Mouse (Mus musculus) cerebellum, adult 2 months (tissue): ENCODE results near the gene Piwil4. TPM values are rescaled to one million over a fixed set of nuclear protein-coding genes. Genes with fewer than 3 reads are reported as not detected.
A peak's percentile ranks its signal among the peaks of the same experiment; 100 is the strongest.

Source experiments
- DNase-seq, 2 experiments: peaks; one replicate each; pipeline ENCODE4 v3.0.0; 2021
- H3K27ac ChIP-seq: fragments of 200-500 bp; 2 replicates; pipeline ENCODE4 v1.5.1; 2012; ENCODE audit warnings: low read length, control low read depth, inconsistent platforms; ENCODE audit not compliant: insufficient read depth
- H3K27me3 ChIP-seq: fragments of 200-500 bp; 2 replicates; pipeline ENCODE4 v1.6.1; 2012; ENCODE audit warnings: inconsistent platforms, mild to moderate bottlenecking, low read length, moderate library complexity; ENCODE audit not compliant: control insufficient read depth, insufficient read depth
- H3K4me1 ChIP-seq: fragments of 200-500 bp; 2 replicates; pipeline ENCODE4 v1.6.1; 2011; ENCODE audit warnings: low read length; ENCODE audit not compliant: control insufficient read depth, insufficient read depth
- H3K4me3 ChIP-seq: fragments of 200-500 bp; replicated peaks from 2 replicates; pipeline ENCODE3; 2011; ENCODE audit warnings: mild to moderate bottlenecking, low read depth, low read length, control low read depth; ENCODE audit not compliant: insufficient read depth
- CTCF ChIP-seq: fragments of 200-500 bp; IDR thresholded peaks from 2 replicates; pipeline ENCODE4 v1.5.1; 2011; ENCODE audit warnings: low read depth, mild to moderate bottlenecking, control low read depth, low read length, moderate library complexity, borderline replicate concordance; ENCODE audit not compliant: insufficient read depth
- POLR2A ChIP-seq: fragments of 200-500 bp; IDR thresholded peaks from 2 replicates; pipeline ENCODE4 v1.6.1; 2011; ENCODE audit warnings: low read length, control low read depth, borderline replicate concordance; ENCODE audit not compliant: insufficient read depth
- WGBS: fragments of 180-500 bp; shearing (Covaris S2); methylation state at CpG from one replicate; pipeline ENCODE4 v1.1.7; 2018; 5-methylcytosine and 5-hydroxymethylcytosine counted together
- polyA plus RNA-seq: library from polyadenylated mRNA; depleted of rRNA; stranded (reverse); fragments of >200 nt; gene quantifications from 2 replicates; pipeline ENCODE4 v1.2.3, GENCODE M21; 2012

Piwil4 gene
- polyA plus RNA-seq, 1 experiment: 0.08 TPM

GRCm38 (mm10) chr9:14750901-14751502 is 10.5 kb upstream of the Piwil4 start:
- Histone ChIP-seq H3K27me3 (no peaks in the 10 kb centered on the region; the same call in 1 of the 2 replicates), H3K27ac (no peak overlapping the region), H3K4me1 (no peaks in the 10 kb centered on the region), H3K4me3 (no peak overlapping the region)
- no peak for DNase-seq
- TF ChIP-seq POLR2A (no peak), CTCF (no peak)
- WGBS: 24% methylated on average over 42 of the region's 42 CpGs

- TF ChIP-seq CTCF (no peak), POLR2A (no peak)
- Histone ChIP-seq H3K27me3 (no peaks in the 10 kb centered on the region), H3K4me1 (no peaks in the 10 kb centered on the region), H3K27ac (no peak overlapping the region), H3K4me3 (no peak overlapping the region)
- 78% methylated on average over 4 of the region's 4 CpGs for WGBS
- no peak for DNase-seq
These were observed 909 bp downstream of the Piwil4 start for GRCm38 (mm10) chr9:14739498-14740150.

DNA sequence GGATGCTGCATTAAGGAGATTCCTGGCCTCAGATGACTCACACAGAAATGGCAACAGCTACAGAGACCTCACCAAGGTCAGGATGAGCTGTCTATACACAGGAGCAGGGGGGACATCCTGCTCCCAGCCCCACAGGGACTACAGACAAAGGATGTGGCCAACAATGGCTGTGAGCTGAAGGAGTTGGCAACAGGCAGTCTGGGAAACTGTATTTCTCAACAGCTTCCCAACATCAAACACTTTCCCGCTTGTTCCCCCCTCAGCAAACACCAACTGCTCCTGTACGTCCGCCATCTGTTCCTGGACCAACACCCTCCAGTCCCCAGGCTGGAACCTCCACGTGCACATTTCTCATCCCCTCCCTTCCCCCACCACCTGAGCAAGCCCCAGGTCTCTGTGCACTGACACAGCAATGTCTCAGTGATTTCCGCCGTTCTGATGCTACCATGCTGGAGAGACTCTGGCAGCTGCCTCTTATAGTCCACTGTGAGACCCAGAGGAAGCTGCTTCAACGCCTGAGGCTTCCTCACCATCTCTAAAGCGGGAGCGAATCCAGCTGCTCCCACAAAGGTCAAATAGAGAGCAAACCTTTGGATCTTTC is 9.5 kb downstream of the Piwil4 start:
- Histone ChIP-seq H3K4me3 (no peak overlapping the region), H3K27me3 (no peaks in the 10 kb centered on the region), H3K27ac (no peak overlapping the region), H3K4me1 (no peaks in the 10 kb centered on the region)
- TF ChIP-seq CTCF (no peak), POLR2A (no peak)
- WGBS: 22% methylated on average over 9 of the region's 9 CpGs
- DNase-seq: peak in 1 of 2 experiments; percentile 13

GRCm38 (mm10) chr9:14728365-14728764 is 12.2 kb downstream of the Piwil4 start:
- 94% methylated on average over 4 of the region's 4 CpGs for WGBS
- Histone ChIP-seq H3K27me3 (no peaks in the 10 kb centered on the region), H3K4me1 (no peaks in the 10 kb centered on the region), H3K27ac (no peak overlapping the region), H3K4me3 (no peak overlapping the region)
- no peak for DNase-seq
- TF ChIP-seq POLR2A: no peak
- no peak for TF ChIP-seq CTCF

- H3K27me3 ChIP-seq: no peaks in the 10 kb centered on the region
- no peak for DNase-seq
- TF ChIP-seq POLR2A (no peak), CTCF (no peak)
- no peaks in the 10 kb centered on the region for H3K4me1 ChIP-seq
- no peak overlapping the region for H3K27ac ChIP-seq
- H3K4me3 ChIP-seq: no peak overlapping the region
- WGBS: 88% methylated on average over 4 of the region's 4 CpGs
These were observed 13.9 kb downstream of the Piwil4 start for GRCm38 (mm10) chr9:14726629-14727028.

DNA sequence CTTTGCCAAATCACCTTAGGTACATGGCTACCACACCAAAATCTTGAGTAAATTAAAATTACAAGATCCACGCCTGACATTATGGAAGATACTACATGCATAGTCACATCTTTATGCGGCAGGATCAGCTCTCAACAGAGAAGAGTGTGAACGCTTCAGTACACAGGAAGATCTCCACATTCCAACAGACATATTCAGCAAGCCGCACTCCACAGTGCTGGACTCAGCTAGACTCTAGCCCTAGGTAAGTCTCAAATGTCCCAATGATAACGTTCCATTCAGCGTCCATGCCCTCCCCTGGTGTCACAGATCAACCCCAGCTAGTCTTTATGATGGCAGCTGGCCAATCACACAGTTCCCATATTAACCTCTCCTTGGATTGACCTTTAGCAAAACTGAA is 14.5 kb downstream of the Piwil4 start:
- no peak overlapping the region for H3K4me3 ChIP-seq
- H3K4me1 ChIP-seq: no peaks in the 10 kb centered on the region
- DNase-seq: no peak
- WGBS: 77% methylated on average over 6 of the region's 6 CpGs
- H3K27ac ChIP-seq: no peak overlapping the region
- H3K27me3 ChIP-seq: no peaks in the 10 kb centered on the region
- TF ChIP-seq CTCF (no peak), POLR2A (no peak)

DNA sequence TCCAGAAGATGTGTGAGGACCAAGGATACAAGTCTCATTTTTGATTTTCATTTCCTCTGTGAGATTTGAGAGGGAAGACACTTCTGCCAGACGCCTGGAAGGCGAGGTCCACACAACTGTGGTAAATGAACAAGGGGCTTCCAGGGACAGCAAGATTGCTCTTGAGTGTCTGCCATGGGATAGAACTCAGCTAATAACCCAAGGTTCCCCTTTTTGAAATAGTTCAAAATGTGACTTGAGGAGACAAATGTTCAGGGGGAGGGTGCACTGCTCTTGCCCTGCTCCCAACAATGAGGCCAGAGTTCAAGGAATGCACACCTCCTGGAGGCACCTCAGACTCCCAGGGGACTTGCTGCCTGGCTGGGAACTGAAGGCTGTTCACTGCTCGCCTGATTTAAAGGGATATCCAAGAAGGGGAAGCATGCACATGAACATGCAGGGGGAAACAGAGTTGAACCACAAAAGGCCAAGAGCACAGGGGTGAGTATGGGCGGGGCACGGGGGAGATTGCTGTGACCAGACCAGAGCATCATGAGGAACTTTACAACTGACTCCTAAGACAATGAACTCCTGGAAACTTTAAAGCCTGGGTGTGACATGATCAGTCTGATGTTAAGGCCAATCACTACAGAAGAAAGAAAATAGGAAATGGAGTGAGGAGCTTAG is 15.6 kb downstream of the Piwil4 start:
- H3K27ac ChIP-seq: no peak overlapping the region
- WGBS: 68% methylated on average over 5 of the region's 5 CpGs

DNA sequence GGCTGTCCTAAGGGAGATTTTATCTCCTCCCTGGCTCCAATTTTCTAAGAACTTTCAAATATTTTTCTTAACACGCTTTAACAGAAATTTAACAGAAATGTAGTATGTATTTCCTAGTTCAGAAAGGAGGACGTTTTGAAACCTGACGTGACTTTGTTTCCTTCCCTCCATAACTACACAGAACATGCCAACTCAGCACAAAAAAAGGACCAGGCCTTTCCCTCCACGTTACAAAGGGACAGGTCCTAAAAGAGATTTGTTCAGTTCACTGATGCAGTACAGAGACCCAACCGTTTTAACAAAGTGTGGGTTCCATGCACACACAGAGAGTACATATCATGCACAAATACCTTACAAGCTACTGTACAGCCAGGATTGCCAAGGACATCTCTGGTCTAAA is 18.9 kb downstream of the Piwil4 start:
- 80% methylated on average over 5 of the region's 5 CpGs for WGBS
- Histone ChIP-seq H3K27ac (no peak overlapping the region), H3K4me1 (no peaks in the 10 kb centered on the region), H3K27me3 (no peaks in the 10 kb centered on the region), H3K4me3 (no peak overlapping the region)
- DNase-seq: no peak
- no peak for TF ChIP-seq POLR2A
- TF ChIP-seq CTCF: no peak

More for the DNA sequence above, 15.6 kb downstream of the Piwil4 start:
- DNase-seq: no peak
- TF ChIP-seq POLR2A (no peak), CTCF (no peak)
- Histone ChIP-seq H3K27me3 (no peaks in the 10 kb centered on the region), H3K4me1 (no peaks in the 10 kb centered on the region), H3K4me3 (no peak overlapping the region)
